Mouse (Mus musculus): ENCODE data around the gene Crygs.
A peak's percentile ranks its signal among the peaks of the same experiment; 100 is the strongest.

Gene Crygs

DNA sequence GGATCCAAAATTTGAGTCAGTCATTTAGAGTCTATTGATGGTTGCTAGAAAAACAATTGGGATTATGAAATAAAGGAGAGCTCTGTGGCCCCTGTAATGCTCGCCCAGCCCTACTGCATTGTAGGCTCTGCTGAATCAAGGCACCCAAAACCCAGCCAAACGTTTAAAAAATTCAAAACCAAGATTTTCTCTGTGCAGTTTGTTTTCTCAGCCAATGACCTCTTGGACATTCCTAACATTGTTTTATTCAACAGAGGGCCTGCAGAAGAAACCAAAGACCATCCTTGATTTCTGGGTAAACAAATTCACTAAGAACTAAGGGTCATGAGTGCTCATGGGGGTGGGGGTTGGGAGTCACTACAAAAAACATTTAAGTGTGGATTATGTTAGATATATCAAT lies at the start of gene Crygs:
Crygs (minus strand) TSS at position 101 of the 400 bp plus-strand sequence.
- DNase-seq, result no peak

GRCm38 (mm10) chr16:22857431-22858113 lies 46.2 kb upstream of the Crygs start, which contains the start of the genes Tbccd1 and Dnajb11:
Gene Tbccd1, minus strand, starts transcription at chr16:22857669.
Gene Dnajb11, plus strand, starts transcription at chr16:22857845.
- DNase-seq, result peak; percentile 99 to 100

- no peak for DNase-seq
These were observed 45.4 kb upstream of the Crygs start for GRCm38 (mm10) chr16:22856773-22857172.

GRCm38 (mm10) chr16:22852709-22853108 lies 41.3 kb upstream of the Crygs start:
- no peak for DNase-seq

- no peak for DNase-seq
These were observed 37.0 kb upstream of the Crygs start for GRCm38 (mm10) chr16:22848331-22848730.

DNA sequence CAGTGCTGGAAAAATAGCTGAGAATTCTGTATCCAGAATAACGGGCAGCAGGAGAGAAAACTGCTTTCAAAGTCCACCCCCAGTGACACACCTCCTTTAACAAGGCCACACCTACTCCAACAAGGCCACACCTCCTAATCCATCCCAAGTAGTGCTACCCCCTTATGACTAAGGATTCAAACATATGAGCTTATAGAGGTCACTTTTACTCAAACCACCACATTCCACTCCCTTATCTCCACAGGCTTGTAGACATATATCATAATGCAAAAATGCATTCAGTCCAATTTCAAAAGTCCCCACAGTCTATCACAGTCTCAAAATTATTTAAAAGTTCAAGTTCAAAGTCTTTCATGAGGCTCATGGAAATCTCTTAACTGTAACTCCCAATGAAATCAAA lies 36.3 kb upstream of the Crygs start:
- no peak for DNase-seq

DNA sequence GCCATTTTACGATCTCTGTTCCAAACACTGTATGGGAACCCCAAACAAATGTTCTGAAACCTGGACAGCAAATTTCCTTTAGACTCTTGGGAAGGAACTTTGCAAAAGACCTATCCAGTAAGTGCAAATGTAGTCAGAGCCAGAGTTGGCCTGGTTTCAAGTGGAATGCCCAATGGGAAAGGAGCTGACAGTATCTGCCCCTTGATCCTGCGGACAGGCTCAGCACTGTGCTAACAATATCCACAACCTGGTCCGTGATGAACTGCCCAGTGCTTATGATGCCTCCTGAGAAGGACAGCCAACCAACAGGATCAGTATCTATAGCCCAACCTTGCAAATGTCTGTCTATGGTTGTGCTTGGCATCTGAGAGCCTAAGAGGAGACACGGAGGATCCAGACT lies 34.1 kb upstream of the Crygs start:
- peak; percentile 48 to 59 for DNase-seq

GRCm38 (mm10) chr16:22844834-22845233 lies 33.5 kb upstream of the Crygs start:
- DNase-seq, result no peak

DNA sequence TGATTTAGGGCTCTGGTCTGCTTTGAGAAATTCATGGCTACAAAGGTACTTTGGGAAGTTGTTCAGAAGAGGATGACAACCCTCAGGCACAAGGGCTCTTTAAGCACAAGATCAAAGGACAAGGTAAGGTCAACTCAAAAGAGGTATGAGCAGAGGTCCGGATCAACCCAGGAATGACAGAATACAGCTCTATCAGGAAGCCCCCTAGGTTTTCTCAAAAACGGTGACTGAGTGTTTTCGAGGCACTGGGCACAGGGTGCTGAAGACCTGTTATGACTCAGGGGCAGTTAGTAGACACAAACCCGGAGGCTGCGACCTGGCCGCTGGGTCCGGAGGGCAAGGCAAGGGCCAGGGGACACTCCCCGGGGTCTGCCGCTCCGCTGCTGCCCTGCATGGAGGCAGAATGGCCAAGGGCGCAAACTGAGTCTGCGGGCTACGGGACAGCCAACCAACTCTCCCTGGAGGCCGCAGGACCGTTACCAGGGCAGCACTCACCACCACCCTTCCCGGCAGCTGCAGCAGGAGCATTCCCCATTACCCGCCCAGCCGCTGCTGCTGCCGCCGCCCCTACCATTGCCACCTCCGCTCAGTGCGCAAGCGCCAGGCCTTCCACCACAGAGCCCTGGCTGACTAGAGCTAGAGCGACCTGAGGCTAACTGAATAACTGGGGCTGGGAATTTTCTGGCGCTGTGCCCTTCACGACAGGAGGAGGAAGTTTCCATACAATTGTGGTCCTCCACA lies 32.9 kb upstream of the Crygs start:
- DNase-seq, result peak; percentile 87 to 89

DNA sequence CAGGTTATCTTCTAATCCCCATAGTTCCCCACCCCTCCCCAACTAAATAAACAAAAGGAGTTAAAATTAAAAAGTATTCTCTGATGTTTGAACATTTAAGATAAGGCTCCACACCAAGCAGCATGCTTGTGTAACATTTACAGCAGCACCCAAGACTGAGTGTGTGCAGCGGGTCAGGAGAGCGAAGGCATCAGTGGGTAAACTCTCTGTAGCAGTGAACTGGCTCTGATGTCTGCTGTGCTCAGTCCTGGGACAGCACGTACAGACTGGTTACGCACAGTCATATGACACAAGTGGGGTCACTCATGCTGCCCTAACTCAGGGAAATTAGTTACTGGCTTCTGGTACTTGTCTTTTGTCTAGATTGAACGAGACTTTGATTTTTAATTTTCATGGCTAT lies 31.5 kb upstream of the Crygs start:
- DNase-seq, result no peak

GRCm38 (mm10) chr16:22839146-22839857 lies 27.9 kb upstream of the Crygs start:
- no peak for DNase-seq

DNA sequence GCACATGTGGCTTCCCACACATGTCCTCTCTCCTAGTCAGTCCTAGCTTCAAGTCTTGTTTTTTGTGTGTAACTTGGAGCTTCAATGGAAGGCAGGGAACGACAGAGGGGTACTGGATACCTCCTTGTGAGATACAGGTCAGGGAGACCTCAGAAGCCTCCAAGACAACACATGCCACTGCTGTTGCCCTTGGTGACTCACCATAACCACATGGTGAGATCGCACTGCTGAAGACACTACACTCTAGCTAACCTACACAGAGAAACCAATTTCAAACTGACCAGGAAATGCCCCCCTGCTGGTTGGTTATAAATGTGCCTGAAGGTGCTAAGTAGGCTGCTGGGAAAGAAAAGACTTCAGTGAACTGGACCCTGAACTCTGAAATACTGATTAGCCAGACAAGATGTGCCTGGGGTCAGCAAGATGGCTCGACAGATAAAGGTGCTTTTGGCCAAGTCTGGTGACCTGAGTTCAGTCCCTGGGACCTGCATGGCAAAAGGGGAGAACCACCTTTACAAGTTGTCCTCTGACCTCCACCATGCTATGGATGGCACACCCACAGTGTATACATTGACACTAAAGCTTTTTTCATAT lies 21.7 kb upstream of the Crygs start:
- DNase-seq, result no peak

- DNase-seq, result no peak
These were observed 9.4 kb upstream of the Crygs start for GRCm38 (mm10) chr16:22820731-22821130.

DNA sequence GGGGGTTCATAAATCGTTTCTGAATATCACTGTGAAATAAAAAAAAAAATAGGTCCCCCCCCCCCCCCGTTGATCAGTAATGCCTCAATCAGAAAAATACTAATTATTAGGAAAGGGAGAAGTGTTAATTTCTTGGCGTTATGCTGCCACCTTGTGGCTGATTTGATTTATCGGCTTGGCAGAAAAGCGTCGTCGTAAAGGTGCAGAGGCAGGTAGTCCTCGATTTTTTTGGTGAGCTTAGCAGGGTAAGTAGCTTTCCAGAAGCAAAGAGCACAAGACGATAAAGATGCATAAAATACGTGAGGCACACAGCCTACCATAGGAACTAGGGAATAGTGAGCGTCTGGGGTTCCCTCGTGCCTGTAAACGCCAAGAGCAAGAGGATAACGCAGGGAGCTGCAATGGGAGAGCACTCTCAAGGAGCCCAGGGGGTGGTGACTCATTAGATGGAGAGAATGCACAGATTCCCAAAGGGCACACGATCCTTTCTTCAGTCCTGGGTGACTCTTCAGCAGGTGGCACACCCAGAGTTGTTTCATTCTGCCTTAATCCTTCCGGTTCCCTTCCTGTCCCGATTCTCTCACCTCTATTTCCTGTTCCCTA lies 3.8 kb downstream of the Crygs start:
- DNase-seq, result peak; percentile 12 to 59

GRCm38 (mm10) chr16:22802786-22803185 lies 8.6 kb downstream of the Crygs start:
- DNase-seq, result no peak

- DNase-seq, result no peak
These were observed 10.6 kb downstream of the Crygs start for GRCm38 (mm10) chr16:22800849-22801109.

GRCm38 (mm10) chr16:22800026-22800848 lies 11.1 kb downstream of the Crygs start:
- no peak for DNase-seq

GRCm38 (mm10) chr16:22798520-22798919 lies 12.9 kb downstream of the Crygs start:
- no peak for DNase-seq

GRCm38 (mm10) chr16:22797521-22797920 lies 13.9 kb downstream of the Crygs start:
- no peak for DNase-seq

DNA sequence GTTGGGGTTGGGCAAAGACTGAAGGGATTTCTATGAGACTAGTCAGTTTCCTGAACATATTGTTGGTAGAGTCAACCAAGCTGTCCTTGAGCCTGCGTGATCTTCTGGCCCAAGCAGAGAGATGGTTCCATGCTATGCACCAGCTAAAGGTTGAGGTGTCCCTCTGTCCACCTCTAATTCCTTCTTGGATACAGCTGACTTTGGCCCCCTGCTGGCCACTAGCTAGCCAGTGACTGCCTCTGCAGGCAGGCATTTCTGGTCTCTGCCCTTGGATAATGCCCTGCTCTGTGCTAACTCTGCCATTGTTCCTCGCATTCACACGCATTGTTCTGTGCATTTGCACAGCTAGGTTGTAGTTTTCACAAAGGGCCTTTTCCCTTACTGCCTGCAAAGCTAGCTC lies 15.9 kb downstream of the Crygs start:
- DNase-seq, result peak in 1 of 2 experiments; percentile 41

GRCm38 (mm10) chr16:22791235-22791634 lies 20.1 kb downstream of the Crygs start:
- no peak for DNase-seq

DNA sequence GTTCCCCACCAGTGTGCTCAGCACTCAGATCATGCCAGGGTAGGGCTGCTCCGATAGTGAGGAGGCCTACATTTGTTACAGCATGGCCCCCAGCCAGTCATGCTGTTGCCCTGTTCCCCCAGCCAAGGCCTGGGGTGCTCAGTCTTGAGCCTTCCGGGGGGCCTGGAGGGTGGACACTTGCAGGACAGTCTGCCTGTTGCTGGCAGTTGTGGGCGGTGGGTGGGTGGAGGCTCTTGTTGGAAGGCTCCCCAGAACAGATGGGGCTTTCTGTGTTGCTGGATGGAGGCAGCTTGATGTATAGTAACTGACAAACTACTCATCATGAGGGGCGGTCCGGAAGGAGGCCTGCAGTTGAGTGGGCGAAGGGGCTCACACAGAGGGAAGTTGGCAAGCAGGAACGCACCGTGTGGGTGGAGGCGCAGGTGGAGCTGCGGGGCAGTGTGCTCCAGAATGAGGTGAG lies 21.4 kb downstream of the Crygs start:
- no peak for DNase-seq

Measured in kidney, adult 8-10 months (tissue).